Mouse (Mus musculus): ENCODE data around the gene Pde4b. TPM values are rescaled to one million over a fixed set of nuclear protein-coding genes. Genes with fewer than 3 reads are reported as not detected.
"Not testable (repeated sequence)": the region's sequence is repeated elsewhere in the genome, so short reads cannot be mapped to it uniquely, and the experiment has no call there.

The Pde4b gene
- total RNA-seq, 1 experiment: 1.4 TPM

DNA sequence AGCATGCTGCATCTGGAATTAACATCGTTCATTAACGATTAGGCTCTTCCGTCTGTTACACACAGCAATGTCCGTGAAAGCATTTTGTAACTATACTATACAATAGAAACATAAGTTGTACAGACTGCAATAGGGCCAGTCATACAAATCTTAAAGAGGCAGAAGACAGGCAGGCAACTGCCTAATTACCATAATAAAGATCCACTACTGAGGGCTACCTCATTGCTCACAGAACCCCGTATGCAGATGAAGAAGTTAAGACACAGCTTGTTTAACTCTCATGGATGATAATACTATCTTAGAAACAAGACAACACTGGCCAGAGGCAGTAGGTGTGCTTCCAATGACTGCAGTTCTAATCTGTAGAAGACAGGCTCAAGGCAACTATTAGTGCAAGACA, 405.6 kb downstream of the Pde4b start:
- Histone ChIP-seq H3K9me3 (ENCODE audit: control insufficient read depth, insufficient read depth, low read depth, low read length) (no peaks in the 10 kb centered on the region), H3K36me3 (ENCODE audit: control insufficient read depth, insufficient read depth, low read length, poor library complexity, severe bottlenecking) (no peaks in the 10 kb centered on the region), H3K27ac (ENCODE audit: insufficient read depth, low read depth, low read length, poor library complexity, severe bottlenecking) (no peak overlapping the region), H3K4me1 (ENCODE audit: control insufficient read depth in 2 of 2, insufficient read depth in 2 of 2, low read length in 2 of 2, poor library complexity in 1 of 2) (no peaks in the 10 kb centered on the region), H3K9ac (ENCODE audit: insufficient read depth, low read depth, low read length, poor library complexity, severe bottlenecking) (no peak overlapping the region), H3K4me3 (ENCODE audit: insufficient read depth in 1 of 2, low read depth in 1 of 2, low read length in 2 of 2, poor library complexity in 1 of 2, severe bottlenecking in 1 of 2) (no peak overlapping the region)
- TF ChIP-seq HCFC1 (IDR thresholded peaks at IDR 0.05; ENCODE audit: borderline replicate concordance, insufficient read depth, low read length) (no peak), CHD2 (IDR thresholded peaks at IDR 0.05; ENCODE audit: low read depth, low read length) (no peak), MAFK (IDR thresholded peaks at IDR 0.05; ENCODE audit: insufficient read depth, low read depth, low read length) (no peak), ZC3H11A (IDR thresholded peaks at IDR 0.05; ENCODE audit: borderline replicate concordance, low read depth, low read length) (no peak), ZNF384 (IDR thresholded peaks at IDR 0.05; ENCODE audit: low read depth, low read length) (no peak)
- no peak for DNase-seq (ENCODE audit: low read depth, low spot score)
- in situ Hi-C loops (cut with MboI; ENCODE audit: low sequenced_read_pairs in 2 of 2, unreplicated experiment in 2 of 2): loop anchor here in 1 of 2 experiments (25.0 kb wide), 1 partner anchor 169 kb away; no protein-coding TSS in a partner anchor

DNA sequence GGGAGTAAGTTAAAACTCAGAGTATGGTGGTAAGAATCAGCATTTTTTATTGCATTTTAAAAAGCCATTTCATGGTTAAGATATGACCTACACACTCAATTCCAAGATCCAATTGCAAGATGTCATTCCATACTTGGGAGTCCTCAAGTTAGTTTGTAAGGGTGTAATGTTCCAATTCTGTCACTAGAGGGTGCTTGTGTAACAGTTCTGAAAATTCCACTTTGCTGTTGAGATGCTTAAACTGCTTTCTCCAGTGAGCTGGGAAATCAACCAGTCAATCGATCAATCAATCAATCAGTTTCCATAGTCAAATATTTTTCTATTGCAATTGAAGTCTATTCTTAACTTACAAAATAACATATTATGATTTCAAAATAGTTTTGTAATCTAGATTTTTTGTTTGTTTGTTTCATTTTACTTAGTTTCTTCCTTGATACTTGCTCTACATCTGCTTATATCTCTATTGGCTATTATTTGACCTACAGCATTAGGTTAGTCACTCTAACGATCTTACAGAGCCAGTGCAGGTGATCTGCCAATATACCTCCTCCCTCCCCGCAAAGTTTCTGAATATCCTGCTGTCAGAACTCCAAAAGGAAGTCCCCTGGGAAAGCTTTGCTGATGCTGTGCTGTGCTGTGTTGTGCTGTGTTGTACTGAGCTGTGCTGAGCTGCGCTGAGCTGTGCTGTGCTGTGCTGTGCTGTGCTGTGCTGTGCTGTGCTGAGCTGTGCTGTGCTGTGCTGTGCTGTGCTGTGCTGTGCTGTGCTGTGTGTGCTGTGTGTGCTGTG, 406.2 kb downstream of the Pde4b start:
- in situ Hi-C loops (cut with MboI; ENCODE audit: low sequenced_read_pairs in 2 of 2, unreplicated experiment in 2 of 2): loop anchor here in 1 of 2 experiments (25.0 kb wide), 1 partner anchor 169 kb away; no protein-coding TSS in a partner anchor
- Histone ChIP-seq H3K36me3 (ENCODE audit: control insufficient read depth, insufficient read depth, low read length, poor library complexity, severe bottlenecking) (no peaks in the 10 kb centered on the region), H3K4me3 (ENCODE audit: insufficient read depth in 1 of 2, low read depth in 1 of 2, low read length in 2 of 2, poor library complexity in 1 of 2, severe bottlenecking in 1 of 2) (no peak overlapping the region), H3K27ac (ENCODE audit: insufficient read depth, low read depth, low read length, poor library complexity, severe bottlenecking) (no peak overlapping the region), H3K4me1 (ENCODE audit: control insufficient read depth in 2 of 2, insufficient read depth in 2 of 2, low read length in 2 of 2, poor library complexity in 1 of 2) (no peaks in the 10 kb centered on the region), H3K9me3 (ENCODE audit: control insufficient read depth, insufficient read depth, low read depth, low read length) (no peaks in the 10 kb centered on the region), H3K9ac (ENCODE audit: insufficient read depth, low read depth, low read length, poor library complexity, severe bottlenecking) (no peak overlapping the region)
- DNase-seq (ENCODE audit: low read depth, low spot score): peak; percentile 47
- TF ChIP-seq MAFK (IDR thresholded peaks at IDR 0.05; ENCODE audit: insufficient read depth, low read depth, low read length) (no peak), ZC3H11A (IDR thresholded peaks at IDR 0.05; ENCODE audit: borderline replicate concordance, low read depth, low read length) (peak; percentile 32; the same call in 1 of the 2 replicates)

DNA sequence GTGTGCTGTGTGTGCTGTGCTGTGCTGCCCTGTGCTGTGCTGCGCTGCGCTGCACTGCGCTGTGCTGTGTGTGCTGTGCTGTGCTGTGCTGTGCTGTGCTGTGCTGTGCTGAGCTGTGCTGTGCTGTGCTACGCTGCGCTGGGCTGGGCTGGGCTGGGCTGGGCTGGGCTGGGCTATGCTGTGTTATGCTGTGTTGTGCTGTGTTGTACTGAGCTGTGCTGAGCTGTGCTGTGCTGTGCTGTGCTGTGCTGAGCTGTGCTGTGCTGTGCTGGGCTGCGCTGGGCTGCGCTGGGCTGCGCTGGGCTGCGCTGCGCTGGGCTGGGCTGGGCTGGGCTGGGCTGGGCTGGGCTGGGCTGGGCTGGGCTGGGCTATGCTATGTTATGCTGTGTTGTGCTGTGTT, 406.9 kb downstream of the Pde4b start:
- not testable (repeated sequence) for H3K9me3 ChIP-seq (ENCODE audit: control insufficient read depth, insufficient read depth, low read depth, low read length); DNase-seq (ENCODE audit: low read depth, low spot score); H3K9ac ChIP-seq (ENCODE audit: insufficient read depth, low read depth, low read length, poor library complexity, severe bottlenecking); H3K36me3 ChIP-seq (ENCODE audit: control insufficient read depth, insufficient read depth, low read length, poor library complexity, severe bottlenecking); H3K4me1 ChIP-seq (ENCODE audit: control insufficient read depth in 2 of 2, insufficient read depth in 2 of 2, low read length in 2 of 2, poor library complexity in 1 of 2); H3K27ac ChIP-seq (ENCODE audit: insufficient read depth, low read depth, low read length, poor library complexity, severe bottlenecking); H3K4me3 ChIP-seq (ENCODE audit: insufficient read depth in 1 of 2, low read depth in 1 of 2, low read length in 2 of 2, poor library complexity in 1 of 2, severe bottlenecking in 1 of 2)
- in situ Hi-C loops (cut with MboI; ENCODE audit: low sequenced_read_pairs in 2 of 2, unreplicated experiment in 2 of 2): loop anchor here in 1 of 2 experiments (25.0 kb wide), 1 partner anchor 168 kb away; no protein-coding TSS in a partner anchor

DNA sequence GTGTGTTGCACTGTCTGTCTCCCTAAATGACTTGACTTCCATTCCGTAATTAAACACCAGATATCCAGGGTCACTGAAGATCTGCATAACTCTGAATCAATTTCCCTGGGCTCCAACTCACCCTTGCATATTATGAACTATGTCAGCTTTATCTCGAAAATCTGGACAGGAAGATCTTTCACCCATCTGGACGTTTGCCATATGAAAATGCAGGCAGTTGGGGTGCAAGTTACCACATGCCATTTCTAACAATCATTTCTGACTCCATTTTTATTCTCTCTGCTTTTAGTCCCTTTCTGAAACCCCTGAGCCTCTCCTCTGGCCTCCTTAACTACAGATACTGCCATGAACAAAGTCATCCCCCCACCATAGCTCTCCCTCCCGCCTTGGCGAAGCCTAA, 407.7 kb downstream of the Pde4b start:
- Histone ChIP-seq H3K9ac (ENCODE audit: insufficient read depth, low read depth, low read length, poor library complexity, severe bottlenecking) (no peak overlapping the region), H3K9me3 (ENCODE audit: control insufficient read depth, insufficient read depth, low read depth, low read length) (no peaks in the 10 kb centered on the region), H3K36me3 (ENCODE audit: control insufficient read depth, insufficient read depth, low read length, poor library complexity, severe bottlenecking) (no peaks in the 10 kb centered on the region), H3K4me1 (ENCODE audit: control insufficient read depth in 2 of 2, insufficient read depth in 2 of 2, low read length in 2 of 2, poor library complexity in 1 of 2) (no peaks in the 10 kb centered on the region), H3K27ac (ENCODE audit: insufficient read depth, low read depth, low read length, poor library complexity, severe bottlenecking) (no peak overlapping the region), H3K4me3 (ENCODE audit: insufficient read depth in 1 of 2, low read depth in 1 of 2, low read length in 2 of 2, poor library complexity in 1 of 2, severe bottlenecking in 1 of 2) (no peak overlapping the region)
- in situ Hi-C loops (cut with MboI; ENCODE audit: low sequenced_read_pairs in 2 of 2, unreplicated experiment in 2 of 2): loop anchor here in 1 of 2 experiments (25.0 kb wide), 1 partner anchor 167 kb away; no protein-coding TSS in a partner anchor
- no peak for DNase-seq (ENCODE audit: low read depth, low spot score)
- TF ChIP-seq CHD2 (IDR thresholded peaks at IDR 0.05; ENCODE audit: low read depth, low read length): no peak
- TF ChIP-seq ZNF384 (IDR thresholded peaks at IDR 0.05; ENCODE audit: low read depth, low read length): no peak
- TF ChIP-seq ZC3H11A (IDR thresholded peaks at IDR 0.05; ENCODE audit: borderline replicate concordance, low read depth, low read length): no peak

DNA sequence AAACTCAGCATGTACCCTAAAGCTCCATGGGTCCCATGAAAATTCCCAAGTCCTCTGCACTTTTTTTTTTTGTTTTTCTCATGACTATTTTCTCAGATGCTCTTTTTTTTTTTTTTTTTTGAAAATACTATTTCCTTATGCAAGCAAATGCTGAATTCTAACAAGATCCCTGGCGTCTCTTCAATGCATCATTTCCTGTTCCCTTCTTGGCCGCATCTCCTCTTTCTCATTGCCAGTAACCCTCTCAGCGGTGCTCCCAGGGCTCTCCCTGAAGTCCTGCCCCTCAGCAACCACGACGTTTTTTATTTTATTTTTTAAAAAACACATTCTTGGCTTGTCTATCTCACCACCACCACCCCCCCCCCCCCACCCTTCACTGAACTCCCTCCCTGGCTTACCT, 408.1 kb downstream of the Pde4b start:
- Histone ChIP-seq H3K4me1 (ENCODE audit: control insufficient read depth in 2 of 2, insufficient read depth in 2 of 2, low read length in 2 of 2, poor library complexity in 1 of 2) (no peaks in the 10 kb centered on the region), H3K9ac (ENCODE audit: insufficient read depth, low read depth, low read length, poor library complexity, severe bottlenecking) (no peak overlapping the region), H3K36me3 (ENCODE audit: control insufficient read depth, insufficient read depth, low read length, poor library complexity, severe bottlenecking) (no peaks in the 10 kb centered on the region), H3K4me3 (ENCODE audit: insufficient read depth in 1 of 2, low read depth in 1 of 2, low read length in 2 of 2, poor library complexity in 1 of 2, severe bottlenecking in 1 of 2) (no peak overlapping the region), H3K27ac (ENCODE audit: insufficient read depth, low read depth, low read length, poor library complexity, severe bottlenecking) (no peak overlapping the region), H3K9me3 (ENCODE audit: control insufficient read depth, insufficient read depth, low read depth, low read length) (no peaks in the 10 kb centered on the region)
- no peak for DNase-seq (ENCODE audit: low read depth, low spot score)
- TF ChIP-seq HCFC1 (IDR thresholded peaks at IDR 0.05; ENCODE audit: borderline replicate concordance, insufficient read depth, low read length): no peak
- in situ Hi-C loops (cut with MboI; ENCODE audit: low sequenced_read_pairs in 2 of 2, unreplicated experiment in 2 of 2): loop anchor here in 1 of 2 experiments (25.0 kb wide), 1 partner anchor 167 kb away; no protein-coding TSS in a partner anchor
